Mouse (Mus musculus) cerebellum, postnatal 4 days (tissue): ENCODE data around the gene Grm6.

Experiments used
- DNase-seq, 2 experiments: peaks; one replicate each; pipeline ENCODE4 v3.0.0; 2022; ENCODE audit warnings: low spot score in 2 of 2, mixed read lengths in 1 of 2

Gene Grm6

DNA sequence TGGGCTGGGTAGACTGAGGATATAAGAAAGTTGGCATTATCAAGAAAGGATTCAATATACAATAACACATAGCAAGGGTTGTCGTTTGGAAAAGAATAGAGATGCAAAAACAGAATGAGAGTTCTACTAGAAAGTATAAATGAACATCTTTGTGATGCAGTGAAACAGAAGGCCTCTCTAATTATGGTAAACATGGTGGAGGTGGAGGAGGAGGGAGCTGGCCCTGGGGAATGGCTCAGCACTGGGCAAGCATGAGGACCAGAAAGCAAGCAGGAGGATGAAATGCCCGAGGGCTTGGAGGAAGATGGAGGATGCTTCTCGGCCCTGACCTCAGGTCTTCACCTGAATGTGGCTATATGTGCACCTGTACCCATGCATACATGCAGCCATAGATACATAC lies 64.0 kb downstream of the Grm6 start:
- no peak for DNase-seq
